Mouse (Mus musculus): ENCODE measurements at regions not wholly inside any gene's neighbourhood (a gene's known extent, or its start where the extent isn't known, plus 50 kb on each side); places are given as distances from the start of the nearest gene placed in this dataset.

DNA sequence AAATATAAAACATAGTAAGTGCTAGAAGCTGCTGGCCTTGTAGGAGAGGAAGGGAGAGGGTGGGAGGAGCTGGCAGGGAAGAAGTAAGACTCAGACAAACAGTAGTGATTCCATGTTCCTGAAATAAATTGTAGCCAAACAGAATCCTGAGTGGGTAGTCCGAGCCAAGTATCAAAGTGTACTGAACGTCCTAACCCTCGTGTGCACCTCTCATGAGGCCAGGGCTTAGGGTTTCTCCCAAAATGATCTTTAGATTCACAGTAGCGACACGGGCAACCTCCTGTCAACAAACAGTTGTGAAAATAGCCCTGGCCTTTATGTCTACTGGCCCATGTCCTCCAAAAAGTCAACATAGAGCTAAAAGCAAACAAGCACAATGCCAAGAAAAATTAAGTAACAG lies 54.3 kb upstream of the Gm47985 start:
- H3K4me1 ChIP-seq (ENCODE audit: control insufficient read depth, insufficient read depth, low read length) = no peaks in the 10 kb centered on the region
- TF ChIP-seq POLR2A (IDR thresholded peaks at IDR 0.05; ENCODE audit: borderline replicate concordance, low read depth, low read length) = no peak
- no peak for TF ChIP-seq CTCF (IDR thresholded peaks at IDR 0.05; ENCODE audit: low read depth, low read length)
- no peak overlapping the region for H3K27ac ChIP-seq (ENCODE audit: insufficient read depth, low read depth, low read length)
- no peak overlapping the region for H3K4me3 ChIP-seq (ENCODE audit: insufficient read depth, low read length)

DNA sequence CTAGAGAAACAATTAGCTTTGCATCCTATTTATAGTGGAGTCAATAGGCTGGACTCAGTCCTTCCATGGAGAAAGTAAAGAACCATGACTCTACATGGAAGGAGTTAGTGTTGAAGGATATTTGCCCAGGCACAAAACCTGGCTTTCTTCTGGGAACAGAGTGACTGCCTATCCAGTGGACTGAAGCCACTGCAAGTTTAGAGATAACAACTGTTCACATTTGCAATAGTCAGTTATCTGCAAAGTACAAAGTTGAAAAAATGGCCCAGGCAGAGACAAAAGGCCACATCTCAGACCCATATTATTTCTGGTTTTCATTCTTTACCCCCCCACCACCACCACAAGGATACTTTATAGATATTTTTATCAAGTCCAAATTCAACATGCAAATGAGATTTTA lies 53.4 kb upstream of the Gm47985 start:
- TF ChIP-seq POLR2A (IDR thresholded peaks at IDR 0.05; ENCODE audit: borderline replicate concordance, low read depth, low read length) (no peak), CTCF (IDR thresholded peaks at IDR 0.05; ENCODE audit: low read depth, low read length) (no peak)
- no peak overlapping the region for H3K4me3 ChIP-seq (ENCODE audit: insufficient read depth, low read length)
- no peaks in the 10 kb centered on the region for H3K4me1 ChIP-seq (ENCODE audit: control insufficient read depth, insufficient read depth, low read length)
- no peak overlapping the region for H3K27ac ChIP-seq (ENCODE audit: insufficient read depth, low read depth, low read length)

DNA sequence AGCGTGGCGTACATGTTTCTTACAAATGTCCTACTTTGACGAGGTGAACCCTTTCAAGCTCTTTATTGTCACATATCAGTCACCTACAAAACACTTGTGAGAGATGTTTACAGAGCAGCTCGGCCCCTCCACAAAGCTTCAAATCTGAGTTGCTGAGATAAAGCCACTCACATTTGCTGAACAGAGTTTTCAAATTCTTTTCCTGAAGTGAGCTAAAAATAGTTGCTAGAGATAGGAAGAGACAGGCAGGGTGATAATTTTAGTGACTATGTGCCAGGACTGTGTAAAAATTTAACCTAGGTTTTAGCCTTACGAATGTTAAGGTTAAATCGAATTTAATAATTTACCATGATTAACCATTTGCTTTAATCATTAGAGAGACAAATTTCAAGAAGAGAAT lies 52.3 kb upstream of the Gm47985 start:
- no peak overlapping the region for H3K4me3 ChIP-seq (ENCODE audit: insufficient read depth, low read length)
- no peak overlapping the region for H3K27ac ChIP-seq (ENCODE audit: insufficient read depth, low read depth, low read length)
- TF ChIP-seq CTCF (IDR thresholded peaks at IDR 0.05; ENCODE audit: low read depth, low read length) (no peak), POLR2A (IDR thresholded peaks at IDR 0.05; ENCODE audit: borderline replicate concordance, low read depth, low read length) (no peak)
- H3K4me1 ChIP-seq (ENCODE audit: control insufficient read depth, insufficient read depth, low read length) = no peaks in the 10 kb centered on the region

DNA sequence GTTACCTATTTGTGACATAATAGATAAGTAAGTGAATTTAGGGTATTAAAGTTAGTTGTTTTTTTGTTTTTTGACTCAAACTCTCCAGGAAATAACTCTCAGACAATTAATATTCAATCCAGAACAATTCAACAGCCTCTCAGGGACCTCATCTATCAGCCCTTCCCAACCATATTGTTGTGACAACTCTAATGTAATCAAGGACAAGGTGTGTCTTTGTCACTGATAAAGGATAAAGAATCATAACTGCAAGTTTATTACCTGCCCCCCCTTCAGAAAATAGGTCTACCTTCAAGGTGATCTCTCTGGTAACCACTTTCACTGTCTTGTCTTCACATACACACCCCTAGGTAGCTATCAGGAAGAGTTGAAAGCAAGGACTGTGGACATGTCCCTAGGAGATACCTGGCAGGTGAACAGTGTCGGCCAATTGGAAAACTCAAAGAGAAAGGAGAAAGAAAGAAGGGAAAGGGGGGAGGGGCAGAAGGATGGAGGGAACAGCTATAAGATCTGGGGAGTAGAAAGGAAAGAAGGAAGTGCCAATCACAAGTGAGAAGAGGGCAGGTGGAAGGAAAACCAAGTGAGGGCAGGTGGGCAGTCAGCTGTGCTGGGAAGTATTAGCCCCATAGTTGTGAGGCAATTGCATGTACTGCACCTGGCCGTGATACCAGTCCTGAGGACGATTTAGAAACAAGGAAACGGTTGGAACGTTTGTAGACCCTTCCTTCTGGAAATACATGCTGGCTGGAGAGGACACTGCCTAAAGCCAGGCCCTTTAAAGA lies 51.3 kb upstream of the Gm47985 start:
- Histone ChIP-seq H3K27ac (ENCODE audit: insufficient read depth, low read depth, low read length) (no peak overlapping the region), H3K4me3 (ENCODE audit: insufficient read depth, low read length) (no peak overlapping the region), H3K4me1 (ENCODE audit: control insufficient read depth, insufficient read depth, low read length) (no peaks in the 10 kb centered on the region)
- no peak for TF ChIP-seq CTCF (IDR thresholded peaks at IDR 0.05; ENCODE audit: low read depth, low read length)
- no peak for TF ChIP-seq POLR2A (IDR thresholded peaks at IDR 0.05; ENCODE audit: borderline replicate concordance, low read depth, low read length)

DNA sequence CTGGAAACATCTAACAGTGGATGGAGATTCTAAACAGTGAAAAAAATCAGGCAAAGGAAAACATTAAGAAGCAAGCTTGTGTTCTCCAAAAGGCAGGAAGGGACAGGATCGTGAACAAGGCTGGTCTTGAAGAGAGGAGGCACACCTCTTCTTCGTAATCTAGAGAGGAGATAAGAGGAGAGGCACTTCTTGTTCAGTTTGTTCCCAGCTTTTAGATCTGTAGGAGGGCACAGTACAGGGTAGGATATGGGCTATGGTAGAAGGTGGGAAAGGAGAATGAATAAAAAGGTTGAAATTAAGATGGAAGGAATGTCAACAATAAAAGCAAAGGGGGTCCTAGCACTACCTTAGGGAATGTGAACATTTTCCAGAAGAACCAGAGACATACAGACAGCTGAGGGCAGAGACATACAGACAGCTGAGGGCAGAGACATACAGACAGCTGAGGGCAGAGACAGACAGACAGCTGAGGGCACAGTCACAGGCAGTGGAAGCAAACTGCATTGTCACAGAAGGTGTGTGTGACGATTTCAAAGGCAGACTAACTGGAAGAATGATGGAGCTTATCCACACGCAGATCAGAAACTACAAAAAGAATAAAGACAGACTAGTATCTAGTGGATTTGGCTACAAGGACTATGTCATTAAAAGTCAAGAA lies 50.6 kb upstream of the Gm47985 start:
- H3K4me3 ChIP-seq (ENCODE audit: insufficient read depth, low read length) = no peak overlapping the region
- no peak for TF ChIP-seq CTCF (IDR thresholded peaks at IDR 0.05; ENCODE audit: low read depth, low read length)
- TF ChIP-seq POLR2A (IDR thresholded peaks at IDR 0.05; ENCODE audit: borderline replicate concordance, low read depth, low read length) = no peak
- H3K4me1 ChIP-seq (ENCODE audit: control insufficient read depth, insufficient read depth, low read length) = no peaks in the 10 kb centered on the region
- no peak overlapping the region for H3K27ac ChIP-seq (ENCODE audit: insufficient read depth, low read depth, low read length)

All from bone marrow macrophage, adult 2 months (primary cell).